Mouse (Mus musculus) ES-Bruce4 (cell line): ENCODE data around the gene Coq8a. TPM values are rescaled to one million over a fixed set of nuclear protein-coding genes. Genes with fewer than 3 reads are reported as not detected.

Source experiments
- H3K27ac ChIP-seq: 2 replicates; pipeline ENCODE4 v1.5.1; 2012; ENCODE audit warnings: low read length, inconsistent platforms; ENCODE audit not compliant: insufficient read depth
- H3K27me3 ChIP-seq: 2 replicates; pipeline ENCODE4 v1.6.1; 2012; ENCODE audit warnings: mild to moderate bottlenecking, low read length, inconsistent platforms; ENCODE audit not compliant: control insufficient read depth, poor library complexity, insufficient read depth, severe bottlenecking
- H3K36me3 ChIP-seq: 2 replicates; pipeline ENCODE4 v1.6.1; 2012; ENCODE audit warnings: inconsistent platforms, mild to moderate bottlenecking, low read length, moderate library complexity; ENCODE audit not compliant: control insufficient read depth, poor library complexity, insufficient read depth, severe bottlenecking
- H3K4me1 ChIP-seq: one replicate; pipeline ENCODE4 v1.8.1; 2011; ENCODE audit warnings: low read length; ENCODE audit not compliant: control insufficient read depth, insufficient read depth
- H3K4me3 ChIP-seq: 2 replicates; pipeline ENCODE4 v1.5.1; 2011; ENCODE audit warnings: low read depth, mild to moderate bottlenecking, low read length
- H3K9ac ChIP-seq: 2 replicates; pipeline ENCODE4 v1.6.1; 2012; ENCODE audit warnings: low read depth, mild to moderate bottlenecking, inconsistent platforms; ENCODE audit not compliant: poor library complexity, severe bottlenecking
- H3K9me3 ChIP-seq: replicated peaks from 2 replicates; pipeline ENCODE4 v1.6.1; 2012; ENCODE audit warnings: mild to moderate bottlenecking, low read length, inconsistent platforms; ENCODE audit not compliant: control insufficient read depth, poor library complexity, insufficient read depth, severe bottlenecking
- CTCF ChIP-seq: IDR thresholded peaks from one replicate; pipeline ENCODE4 v1.8.1; 2011; ENCODE audit warnings: low read depth, low read length
- EP300 ChIP-seq: IDR thresholded peaks from 2 replicates; pipeline ENCODE4 v1.6.1; 2011; ENCODE audit warnings: low read depth, low read length; ENCODE audit not compliant: insufficient read depth
- POLR2A ChIP-seq: IDR thresholded peaks from one replicate; pipeline ENCODE4 v1.8.1; 2011; ENCODE audit warnings: low read length; ENCODE audit not compliant: insufficient read depth
- polyA plus RNA-seq: library from polyadenylated mRNA; stranded (reverse); fragments of >200 nt; gene quantifications from 2 replicates; pipeline ENCODE4 v1.2.4, GENCODE M21; 2011; ENCODE audit warnings: low read depth; ENCODE audit not compliant: missing spikeins, insufficient read depth, insufficient read length

Gene Coq8a
- polyA plus RNA-seq, 1 experiment: 6.9 TPM

GRCm38 (mm10) chr1:180191112-180191511 is 8.3 kb downstream of the Coq8a start:
- no peak overlapping the region for H3K4me3 ChIP-seq

GRCm38 (mm10) chr1:180188951-180189350 is 10.5 kb downstream of the Coq8a start:
- TF ChIP-seq POLR2A: no peak
- no peak for TF ChIP-seq CTCF
- no peak for TF ChIP-seq EP300
- no peaks in the 10 kb centered on the region for H3K9me3 ChIP-seq
- H3K36me3 ChIP-seq: no peaks in the 10 kb centered on the region
- no peaks in the 10 kb centered on the region for H3K27me3 ChIP-seq
- H3K4me1 ChIP-seq: no peaks in the 10 kb centered on the region
- H3K9ac ChIP-seq: no peak overlapping the region
- H3K27ac ChIP-seq: no peak overlapping the region
- H3K4me3 ChIP-seq: no peak overlapping the region

More at GRCm38 (mm10) chr1:180191112-180191511, 8.3 kb downstream of the Coq8a start:
- H3K4me1 ChIP-seq: no peaks in the 10 kb centered on the region
- H3K9me3 ChIP-seq: no peaks in the 10 kb centered on the region
- TF ChIP-seq EP300: no peak
- no peak for TF ChIP-seq POLR2A
- no peak for TF ChIP-seq CTCF
- H3K27ac ChIP-seq: no peak overlapping the region
- H3K9ac ChIP-seq: no peak overlapping the region
- no peaks in the 10 kb centered on the region for H3K36me3 ChIP-seq
- no peaks in the 10 kb centered on the region for H3K27me3 ChIP-seq

GRCm38 (mm10) chr1:180186371-180186770 is 13.0 kb downstream of the Coq8a start:
- H3K9me3 ChIP-seq: no peaks in the 10 kb centered on the region
- H3K27ac ChIP-seq: no peak overlapping the region
- no peak for TF ChIP-seq POLR2A
- TF ChIP-seq EP300: no peak
- no peak for TF ChIP-seq CTCF
- H3K4me1 ChIP-seq: no peaks in the 10 kb centered on the region
- H3K4me3 ChIP-seq: no peak overlapping the region
- no peaks in the 10 kb centered on the region for H3K27me3 ChIP-seq
- H3K36me3 ChIP-seq: no peaks in the 10 kb centered on the region
- H3K9ac ChIP-seq: no peak overlapping the region

GRCm38 (mm10) chr1:180185877-180186276 is 13.5 kb downstream of the Coq8a start:
- Histone ChIP-seq H3K4me1 (no peaks in the 10 kb centered on the region), H3K9ac (no peak overlapping the region), H3K36me3 (no peaks in the 10 kb centered on the region), H3K27ac (no peak overlapping the region), H3K27me3 (no peaks in the 10 kb centered on the region), H3K4me3 (no peak overlapping the region), H3K9me3 (no peaks in the 10 kb centered on the region)
- TF ChIP-seq EP300 (no peak), POLR2A (no peak), CTCF (no peak)

- H3K9me3 ChIP-seq: no peaks in the 10 kb centered on the region
- H3K27me3 ChIP-seq: no peaks in the 10 kb centered on the region
- no peak overlapping the region for H3K27ac ChIP-seq
- no peak overlapping the region for H3K9ac ChIP-seq
- H3K4me3 ChIP-seq: no peak overlapping the region
- no peaks in the 10 kb centered on the region for H3K36me3 ChIP-seq
- H3K4me1 ChIP-seq: no peaks in the 10 kb centered on the region
- TF ChIP-seq POLR2A: no peak
- TF ChIP-seq EP300: no peak
- no peak for TF ChIP-seq CTCF
Observed at GRCm38 (mm10) chr1:180184768-180185167, 14.6 kb downstream of the Coq8a start.

GRCm38 (mm10) chr1:180183525-180184159 is 15.8 kb downstream of the Coq8a start:
- no peaks in the 10 kb centered on the region for H3K9me3 ChIP-seq
- no peaks in the 10 kb centered on the region for H3K36me3 ChIP-seq
- no peak overlapping the region for H3K9ac ChIP-seq
- H3K4me1 ChIP-seq: no peaks in the 10 kb centered on the region
- H3K27ac ChIP-seq: no peak overlapping the region
- H3K27me3 ChIP-seq: no peaks in the 10 kb centered on the region
- H3K4me3 ChIP-seq: no peak overlapping the region
- TF ChIP-seq POLR2A (no peak), EP300 (no peak), CTCF (no peak)
